Mouse (Mus musculus): ENCODE results near the gene Oas1e. TPM values are rescaled to one million over a fixed set of nuclear protein-coding genes. Genes with fewer than 3 reads are reported as not detected.

Oas1e gene
- polyA plus RNA-seq, 1 experiment from 2014 or later = 0.09 TPM

DNA sequence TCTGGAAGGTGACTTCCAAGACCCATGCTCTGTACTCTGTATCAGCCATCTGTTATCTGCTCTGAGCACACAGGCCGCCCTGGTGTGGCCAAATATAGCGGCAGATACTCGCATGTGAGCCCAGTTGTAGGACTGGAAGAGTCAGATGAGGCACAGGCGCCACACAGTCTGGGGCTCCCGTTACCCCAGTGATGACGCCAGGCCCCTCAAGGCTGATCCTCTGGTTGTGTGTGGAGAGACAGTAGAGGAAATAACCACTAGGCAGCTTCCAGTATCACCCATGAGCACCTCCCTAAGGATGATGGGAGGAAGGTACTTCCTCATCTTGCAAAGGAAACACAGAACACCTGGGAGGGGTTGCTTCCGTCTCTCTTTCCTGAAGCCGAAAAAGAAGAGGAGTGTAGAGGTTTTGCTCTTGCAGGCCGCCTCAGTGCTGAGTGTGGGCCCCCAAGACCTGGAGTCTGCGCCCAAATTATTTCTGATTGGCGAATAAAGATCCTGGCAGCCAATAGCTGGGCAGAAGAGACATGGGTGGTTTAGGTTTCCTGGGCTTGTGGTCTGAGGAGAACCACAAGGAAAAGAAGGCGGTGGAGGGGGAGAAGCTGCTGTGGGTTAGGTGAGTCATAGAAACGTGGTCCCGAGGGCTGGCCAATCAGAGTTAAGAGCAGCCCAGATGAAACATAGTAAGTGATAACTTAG lies 19.9 kb downstream of the Oas1e start:
- H3K4me1 ChIP-seq (replicated peaks) = peaks cover 29% of the 10 kb centered on the region
- H3K9ac ChIP-seq = no peak overlapping the region
- H3K27ac ChIP-seq = peak overlapping the region; percentile 60
- no peak overlapping the region for H3K4me3 ChIP-seq
- H3K27me3 ChIP-seq = no peaks in the 10 kb centered on the region
- 50% methylated on average over 14 of the region's 14 CpGs for WGBS
- H3K36me3 ChIP-seq = no peaks in the 10 kb centered on the region
- ATAC-seq (replicated peaks; ENCODE audit: insufficient number of reproducible peaks, insufficient read depth, low FRiP score, low read depth) = no peak
- 0 out of 2 replicates have a peak overlapping the region, but pooled peaks have one; percentile 21 for H3K4me2 ChIP-seq
- no peaks in the 10 kb centered on the region for H3K9me3 ChIP-seq (replicated peaks)

DNA sequence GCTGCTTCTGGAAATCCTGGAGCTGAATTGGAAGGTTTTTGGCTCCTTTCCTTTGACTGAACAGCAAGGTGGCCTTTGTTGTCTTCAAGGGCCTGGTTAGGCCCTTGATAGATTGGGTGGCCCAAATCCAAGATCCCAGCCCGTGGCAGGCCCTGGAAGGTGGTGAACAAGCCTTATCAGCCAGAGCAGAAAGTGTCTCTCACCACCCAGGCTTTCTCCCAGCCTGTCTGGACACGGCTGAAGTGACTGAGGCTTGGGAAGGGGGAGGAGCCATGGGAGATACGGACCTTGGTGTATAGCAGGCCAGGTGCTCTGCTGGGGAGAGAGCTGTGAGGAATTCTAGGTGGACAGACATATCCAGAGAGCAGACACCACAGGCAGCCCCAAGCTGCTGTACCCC lies 25.9 kb downstream of the Oas1e start:
- H3K36me3 ChIP-seq = no peaks in the 10 kb centered on the region
- no peak overlapping the region for H3K4me2 ChIP-seq
- no peak overlapping the region for H3K27ac ChIP-seq
- H3K9ac ChIP-seq = no peak overlapping the region
- no peaks in the 10 kb centered on the region; the same call in 1 of the 2 replicates for H3K9me3 ChIP-seq (replicated peaks)
- H3K27me3 ChIP-seq = no peaks in the 10 kb centered on the region
- H3K4me3 ChIP-seq = no peak overlapping the region
- whole genome bisulfite sequencing = 34% methylated on average over 3 of the region's 3 CpGs
- no peaks in the 10 kb centered on the region for H3K4me1 ChIP-seq (replicated peaks)
- no peak for ATAC-seq (replicated peaks; ENCODE audit: insufficient number of reproducible peaks, insufficient read depth, low FRiP score, low read depth)

DNA sequence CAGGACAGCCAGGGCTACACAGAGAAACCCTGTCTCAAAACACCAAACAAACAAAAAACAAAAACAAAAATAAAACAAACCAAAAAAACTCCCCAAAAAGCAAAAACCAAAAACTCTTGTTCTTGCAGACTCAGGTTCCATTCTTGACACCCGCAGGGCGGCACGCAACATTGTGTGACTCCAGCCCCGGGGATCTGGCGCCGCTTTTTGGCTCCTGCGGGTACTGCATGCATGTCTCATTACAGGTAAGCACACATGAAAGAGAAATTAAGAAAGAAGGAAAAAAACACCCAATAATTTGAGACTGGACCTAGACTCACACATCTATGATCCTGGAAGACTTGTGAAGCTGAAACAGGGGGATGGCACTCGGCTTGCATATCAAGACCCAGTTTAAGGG lies 30.3 kb downstream of the Oas1e start:
- no peak overlapping the region for H3K27ac ChIP-seq
- H3K4me3 ChIP-seq = no peak overlapping the region
- no peaks in the 10 kb centered on the region; the same call in 1 of the 2 replicates for H3K9me3 ChIP-seq (replicated peaks)
- no peak for ATAC-seq (replicated peaks; ENCODE audit: insufficient number of reproducible peaks, insufficient read depth, low FRiP score, low read depth)
- 0 out of 2 replicates have a peak, but pooled peaks cover 4% of the 10 kb centered on the region for H3K27me3 ChIP-seq
- peaks cover 6% of the 10 kb centered on the region; the same call in 1 of the 2 replicates for H3K4me1 ChIP-seq (replicated peaks)
- H3K36me3 ChIP-seq = no peaks in the 10 kb centered on the region
- 61% methylated on average over 8 of the region's 8 CpGs for WGBS
- H3K4me2 ChIP-seq = no peak overlapping the region
- H3K9ac ChIP-seq = no peak overlapping the region

DNA sequence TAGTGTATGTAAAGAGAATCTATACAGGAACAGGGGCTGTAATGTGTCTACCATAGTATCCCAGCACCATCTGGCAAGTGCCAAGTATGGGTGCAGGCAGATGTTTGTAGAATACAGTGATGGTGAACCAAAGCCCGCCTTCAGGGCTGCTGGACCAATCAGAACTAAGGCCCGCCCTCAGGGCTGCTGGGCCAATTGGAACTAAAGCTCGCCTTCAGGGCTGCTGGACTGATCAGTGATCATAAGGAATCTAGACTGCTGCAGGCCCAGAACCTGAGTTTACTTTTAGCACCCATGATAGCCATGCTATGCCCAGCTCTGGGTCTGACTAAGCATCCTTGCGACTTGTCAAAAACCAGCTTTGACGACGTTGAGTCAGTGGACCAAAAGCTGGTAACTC lies 33.4 kb downstream of the Oas1e start:
- Histone ChIP-seq H3K36me3 (no peaks in the 10 kb centered on the region), H3K27me3 (0 out of 2 replicates have a peak, but pooled peaks cover 4% of the 10 kb centered on the region), H3K9me3 (replicated peaks) (no peaks in the 10 kb centered on the region), H3K4me3 (no peak overlapping the region), H3K4me2 (peak overlapping the region; percentile 10; the same call in 1 of the 2 replicates), H3K4me1 (replicated peaks) (peaks cover 6% of the 10 kb centered on the region; the same call in 1 of the 2 replicates), H3K27ac (peak overlapping the region; percentile 34; the same call in 1 of the 2 replicates), H3K9ac (no peak overlapping the region)
- 0 out of 2 replicates have a peak, but pooled peaks have one; percentile 27 for ATAC-seq (replicated peaks; ENCODE audit: insufficient number of reproducible peaks, insufficient read depth, low FRiP score, low read depth)
- WGBS = 21% methylated on average over 6 of the region's 6 CpGs

DNA sequence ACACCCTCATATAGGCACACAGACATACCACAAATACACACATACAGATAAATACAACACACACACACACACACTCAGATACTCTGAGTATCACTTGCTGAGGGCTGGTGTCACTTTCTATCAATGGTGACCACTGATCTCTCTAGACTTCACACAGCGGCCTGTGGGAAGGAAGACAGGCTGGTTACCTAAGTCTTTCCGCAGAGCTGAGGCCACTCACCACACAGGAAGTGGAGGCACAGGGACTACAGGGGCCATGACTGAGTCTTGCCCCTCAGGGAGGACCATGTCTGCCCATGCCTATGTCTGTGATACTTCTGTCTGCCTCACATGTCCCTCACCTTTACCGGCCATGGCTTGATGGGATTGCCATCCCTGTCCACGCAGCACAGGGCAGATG lies 41.1 kb downstream of the Oas1e start:
- H3K4me1 ChIP-seq (replicated peaks) = no peaks in the 10 kb centered on the region
- 78% methylated on average over 4 of the region's 4 CpGs for WGBS
- no peak for ATAC-seq (replicated peaks; ENCODE audit: insufficient number of reproducible peaks, insufficient read depth, low FRiP score, low read depth)
- no peak overlapping the region for H3K4me3 ChIP-seq
- no peak overlapping the region for H3K4me2 ChIP-seq
- H3K9ac ChIP-seq = no peak overlapping the region
- no peaks in the 10 kb centered on the region for H3K9me3 ChIP-seq (replicated peaks)
- no peak overlapping the region for H3K27ac ChIP-seq
- H3K36me3 ChIP-seq = no peaks in the 10 kb centered on the region
- no peaks in the 10 kb centered on the region for H3K27me3 ChIP-seq

DNA sequence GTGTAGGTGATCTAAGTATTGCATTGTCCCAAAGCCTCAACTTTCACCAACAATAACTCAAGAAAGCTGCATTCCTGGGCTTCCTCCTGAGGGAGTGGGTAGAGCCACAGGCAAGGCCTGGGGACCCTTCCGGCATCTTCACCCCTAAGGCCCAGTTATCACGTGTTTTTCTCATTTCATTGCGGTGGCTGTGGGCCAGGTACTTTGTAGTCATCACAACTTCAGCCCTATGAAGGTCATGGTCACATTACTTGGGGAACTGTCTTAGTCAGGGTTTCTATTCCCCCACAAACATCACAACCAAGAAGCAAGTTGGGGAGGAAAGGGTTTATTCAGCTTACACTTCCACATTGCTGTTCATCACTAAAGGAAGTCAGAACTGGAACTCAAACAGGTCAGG lies 42.5 kb downstream of the Oas1e start:
- H3K27me3 ChIP-seq = no peaks in the 10 kb centered on the region
- no peak overlapping the region for H3K27ac ChIP-seq
- no peaks in the 10 kb centered on the region for H3K36me3 ChIP-seq
- no peak overlapping the region for H3K4me3 ChIP-seq
- ATAC-seq (replicated peaks; ENCODE audit: insufficient number of reproducible peaks, insufficient read depth, low FRiP score, low read depth) = no peak
- no peak overlapping the region for H3K4me2 ChIP-seq
- no peak overlapping the region for H3K9ac ChIP-seq
- WGBS = 70% methylated on average over 3 of the region's 3 CpGs
- H3K9me3 ChIP-seq (replicated peaks) = no peaks in the 10 kb centered on the region
- H3K4me1 ChIP-seq (replicated peaks) = no peaks in the 10 kb centered on the region

DNA sequence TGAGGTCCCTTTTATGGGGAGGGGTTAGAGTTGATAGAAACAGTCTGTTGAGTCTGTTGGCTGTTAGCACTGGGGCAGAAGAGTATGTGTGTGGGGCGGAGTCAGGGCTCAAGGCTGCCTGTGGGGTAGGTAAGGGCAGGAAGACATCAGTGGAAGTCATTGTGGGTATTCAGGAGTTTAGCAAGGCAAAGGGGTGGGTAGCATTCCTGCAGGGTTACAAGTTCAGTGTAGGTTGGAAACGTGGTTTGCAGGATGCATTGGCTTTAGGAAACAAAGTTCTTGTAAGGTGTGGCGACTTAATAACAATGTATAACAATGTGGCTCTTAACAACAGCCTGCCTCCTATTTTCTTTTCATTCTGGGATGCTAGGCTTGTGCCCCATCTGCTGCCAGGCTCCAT lies 44.1 kb downstream of the Oas1e start:
- Histone ChIP-seq H3K27ac (no peak overlapping the region), H3K9ac (no peak overlapping the region), H3K36me3 (no peaks in the 10 kb centered on the region), H3K9me3 (replicated peaks) (no peaks in the 10 kb centered on the region), H3K27me3 (peaks cover 7% of the 10 kb centered on the region; the same call in 1 of the 2 replicates), H3K4me3 (no peak overlapping the region), H3K4me1 (replicated peaks) (no peaks in the 10 kb centered on the region), H3K4me2 (no peak overlapping the region)
- WGBS = 65% methylated on average over 3 of the region's 3 CpGs
- no peak for ATAC-seq (replicated peaks; ENCODE audit: insufficient number of reproducible peaks, insufficient read depth, low FRiP score, low read depth)

DNA sequence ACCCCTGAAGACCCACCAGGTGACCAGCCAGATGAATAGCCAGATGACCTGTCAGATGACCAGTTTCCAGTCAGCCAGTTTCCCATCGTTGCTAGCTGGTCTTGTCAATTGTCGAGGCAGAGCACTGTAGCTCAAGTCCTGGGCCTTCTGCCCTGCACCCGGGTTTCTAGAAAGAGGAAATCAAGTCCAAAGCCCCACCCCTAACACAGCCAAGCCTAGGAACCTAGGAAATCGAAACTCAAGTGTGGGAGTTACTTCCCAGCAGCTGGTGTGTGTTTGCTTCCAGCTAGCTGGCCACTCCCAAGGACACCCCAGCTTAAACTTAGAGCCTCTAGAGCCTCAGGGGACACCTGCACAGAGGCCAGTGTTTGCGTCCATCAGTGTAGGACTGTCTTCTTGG lies 45.6 kb downstream of the Oas1e start, which contains the start of gene Oas2:
TSS of gene Oas2 (minus strand) at position 166 of the 400 bp plus-strand sequence.
- WGBS = 52% methylated on average over 5 of the region's 5 CpGs
- ATAC-seq (replicated peaks; ENCODE audit: insufficient number of reproducible peaks, insufficient read depth, low FRiP score, low read depth) = no peak
- Histone ChIP-seq H3K27me3 (peaks cover 14% of the 10 kb centered on the region), H3K4me2 (no peak within 1 kb of the TSS), H3K36me3 (no peaks in the 10 kb centered on the region), H3K9me3 (replicated peaks) (no peaks in the 10 kb centered on the region), H3K4me3 (no peak within 1 kb of the TSS), H3K4me1 (replicated peaks) (no peaks in the 10 kb centered on the region), H3K27ac (no peak within 1 kb of the TSS), H3K9ac (no peak within 1 kb of the TSS)

DNA sequence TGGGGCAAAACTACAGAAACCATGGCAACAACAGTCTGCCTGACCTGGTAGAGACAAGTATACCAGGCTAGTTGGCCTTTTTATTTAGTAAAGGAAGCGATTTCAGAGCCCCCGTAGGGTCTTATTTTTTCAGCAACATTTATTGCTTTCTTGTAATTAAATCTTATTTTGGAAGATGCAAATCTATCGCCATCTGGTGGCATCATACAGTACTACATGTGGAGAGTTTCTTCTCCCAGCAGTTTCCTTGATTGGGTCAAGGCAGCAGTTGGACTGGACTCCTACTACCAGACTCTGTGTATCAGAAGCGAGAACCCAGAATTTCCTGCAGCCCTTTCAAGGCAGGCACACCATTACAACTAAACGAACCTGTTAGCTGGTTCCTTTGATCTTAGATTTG lies 48.9 kb downstream of the Oas1e start:
- Histone ChIP-seq H3K4me3 (no peak overlapping the region), H3K9me3 (replicated peaks) (no peaks in the 10 kb centered on the region), H3K36me3 (no peaks in the 10 kb centered on the region), H3K4me2 (no peak overlapping the region), H3K9ac (no peak overlapping the region), H3K4me1 (replicated peaks) (no peaks in the 10 kb centered on the region), H3K27me3 (peaks cover 25% of the 10 kb centered on the region), H3K27ac (no peak overlapping the region)
- no peak for ATAC-seq (replicated peaks; ENCODE audit: insufficient number of reproducible peaks, insufficient read depth, low FRiP score, low read depth)
- WGBS = 16% methylated on average over 5 of the region's 5 CpGs

DNA sequence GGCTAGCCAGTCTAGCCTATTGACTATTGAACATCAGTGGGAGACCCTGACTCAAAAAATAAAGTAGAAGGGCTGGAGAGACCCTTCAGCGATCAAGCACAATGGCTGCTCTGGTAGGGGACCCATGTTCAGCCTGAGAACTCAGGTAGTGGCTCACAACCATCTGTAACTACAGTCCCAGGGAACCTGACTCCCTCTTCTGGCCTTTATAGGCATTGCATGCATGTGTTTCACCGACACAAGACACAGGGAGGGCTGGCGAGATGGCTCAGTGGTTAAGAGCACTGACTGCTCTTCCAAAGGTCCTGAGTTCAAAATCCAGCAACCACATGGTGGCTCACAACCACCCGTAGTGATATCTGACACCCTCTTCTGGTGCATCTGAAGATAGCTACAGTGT lies 53.2 kb downstream of the Oas1e start:
- H3K36me3 ChIP-seq = no peaks in the 10 kb centered on the region
- no peaks in the 10 kb centered on the region for H3K4me1 ChIP-seq (replicated peaks)
- H3K9ac ChIP-seq = no peak overlapping the region
- no peak overlapping the region for H3K27ac ChIP-seq
- H3K9me3 ChIP-seq (replicated peaks) = no peaks in the 10 kb centered on the region
- WGBS = 36% methylated on average over 4 of the region's 4 CpGs
- no peak for ATAC-seq (replicated peaks; ENCODE audit: insufficient number of reproducible peaks, insufficient read depth, low FRiP score, low read depth)
- H3K4me2 ChIP-seq = no peak overlapping the region
- peaks cover 31% of the 10 kb centered on the region for H3K27me3 ChIP-seq
- H3K4me3 ChIP-seq = no peak overlapping the region
